Mouse (Mus musculus) CH12.LX (cell line): ENCODE measurements around the gene Cfap70.

Source experiments
- CTCF ChIP-seq, 2 experiments: IDR thresholded peaks in 1 of 2; conservative IDR thresholded peaks in 1 of 2; 2 replicates each; pipeline ENCODE4 v1.5.1; 2011 to 2012; ENCODE audit warnings: low read depth in 2 of 2, low read length in 2 of 2, improper control_type of control experiment in 1 of 2, inconsistent platforms in 1 of 2, mild to moderate bottlenecking in 1 of 2, moderate library complexity in 1 of 2
- EP300 ChIP-seq: IDR thresholded peaks from 2 replicates; pipeline ENCODE4 v1.6.1; 2011; ENCODE audit warnings: low read length, improper control_type of control experiment
- MXI1 ChIP-seq: IDR thresholded peaks from 2 replicates; pipeline ENCODE4 v1.6.1; 2011; ENCODE audit warnings: mild to moderate bottlenecking, low read depth, low read length, improper control_type of control experiment
- PAX5 ChIP-seq: IDR thresholded peaks from 2 replicates; pipeline ENCODE4 v1.6.1; 2012; ENCODE audit warnings: low read length, inconsistent platforms, mixed read lengths

DNA sequence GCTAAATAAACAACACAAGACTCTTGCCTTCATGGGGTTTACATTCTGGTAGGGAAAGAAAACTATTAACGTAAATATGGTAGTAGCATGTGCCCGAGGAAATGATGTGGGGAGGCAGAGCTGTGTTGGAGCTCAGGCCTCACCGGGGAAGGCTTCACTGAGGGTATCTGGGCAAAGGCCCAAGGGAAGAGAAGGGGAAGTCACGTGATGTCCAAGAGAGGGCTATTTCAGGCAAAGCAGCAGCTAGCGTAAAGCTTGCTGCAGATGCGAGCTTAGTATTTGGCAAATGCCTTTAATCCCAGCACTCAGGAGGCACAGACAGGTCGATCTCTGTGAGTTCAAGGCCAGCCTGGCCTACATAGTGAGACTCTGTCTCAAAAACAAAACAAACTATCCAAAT is 29.8 kb downstream of the Cfap70 start:
- no peak for TF ChIP-seq EP300
- TF ChIP-seq PAX5 = no peak
- no peak for TF ChIP-seq CTCF (conservative IDR thresholded peaks at IDR 0.05 in 1 of 2, IDR thresholded peaks at IDR 0.05 in 1 of 2; ENCODE audit: low read depth in 2 of 2, low read length in 2 of 2)
- TF ChIP-seq MXI1 = no peak
